Mouse (Mus musculus) forebrain, embryonic 16.5 days (tissue): ENCODE measurements around the gene Gm43951. TPM values are rescaled to one million over a fixed set of nuclear protein-coding genes. Genes with fewer than 3 reads are reported as not detected.
"Not testable (repeated sequence)": the region's sequence is repeated elsewhere in the genome, so short reads cannot be mapped to it uniquely, and the experiment has no call there.

Experiments
- ATAC-seq: fragments of 200-750 bp; cut with Nextera tagmentation; 2 replicates; pipeline ENCODE4 v1.8.0; 2017; ENCODE audit warnings: mild to moderate bottlenecking, moderate library complexity
- H3K27ac ChIP-seq: fragments of 300-500 bp; sonication (generic); 2 replicates; pipeline ENCODE4 v1.5.1; 2014; ENCODE audit warnings: low read length, control low read depth
- H3K27me3 ChIP-seq: fragments of 300-500 bp; sonication (generic); replicated peaks from 2 replicates; pipeline ENCODE4 v1.6.1; 2014; ENCODE audit warnings: low read length; ENCODE audit not compliant: control insufficient read depth, insufficient read depth
- H3K36me3 ChIP-seq: fragments of 300-500 bp; sonication (generic); 2 replicates; pipeline ENCODE4 v1.6.1; 2014; ENCODE audit not compliant: control insufficient read depth, insufficient read depth
- H3K4me1 ChIP-seq: fragments of 300-500 bp; sonication (generic); replicated peaks from 2 replicates; pipeline ENCODE4 v1.6.1; 2014; ENCODE audit warnings: low read length; ENCODE audit not compliant: control insufficient read depth, insufficient read depth
- H3K4me2 ChIP-seq: fragments of 300-500 bp; sonication (generic); 2 replicates; pipeline ENCODE4 v1.6.1; 2014; ENCODE audit warnings: mild to moderate bottlenecking, low read length, control low read depth
- H3K4me3 ChIP-seq: fragments of 300-500 bp; sonication (generic); replicated peaks from 2 replicates; pipeline ENCODE4 v1.5.1; 2014; ENCODE audit warnings: mild to moderate bottlenecking, low read length, control low read depth
- H3K9ac ChIP-seq: fragments of 300-500 bp; sonication (generic); replicated peaks from 2 replicates; pipeline ENCODE4 v1.6.1; 2014; ENCODE audit warnings: low read depth, low read length, control low read depth
- H3K9me3 ChIP-seq: fragments of 300-500 bp; sonication (generic); 2 replicates; pipeline ENCODE4 v1.6.1; 2016; ENCODE audit warnings: low read length; ENCODE audit not compliant: control insufficient read depth
- WGBS: fragments of 180-500 bp; shearing (Covaris S2); extraction: QIAGEN DNeasy Blood & Tissue Kit; methylation state at CpG from one replicate; pipeline ENCODE4 v1.1.7; 2014; 5-methylcytosine and 5-hydroxymethylcytosine counted together
- polyA plus RNA-seq: library from polyadenylated mRNA; unstranded; fragments of >200 nt; fragmentation: Nextera tagmentation; extraction: Ambion mirVana; gene quantifications from 2 replicates; pipeline ENCODE4 v1.2.1, GENCODE M21; 2015

Gm43951 gene
- polyA plus RNA-seq, 1 experiment from 2014 or later = 1.6 TPM

- 0 out of 2 replicates have a peak, but pooled peaks have one; percentile 6 for ATAC-seq
- Histone ChIP-seq H3K4me1 (no peaks in the 10 kb centered on the region), H3K9me3 (no peaks in the 10 kb centered on the region), H3K27ac (no peak overlapping the region), H3K4me2 (no peak overlapping the region), H3K27me3 (no peaks in the 10 kb centered on the region), H3K9ac (no peak overlapping the region), H3K4me3 (no peak overlapping the region), H3K36me3 (peaks cover 9% of the 10 kb centered on the region)
- whole genome bisulfite sequencing = 17% methylated on average over 3 of the region's 3 CpGs
These were observed 30.1 kb downstream of the Gm43951 start for GRCm38 (mm10) chr11:72176553-72176952.

GRCm38 (mm10) chr11:72175966-72176365, 30.7 kb downstream of the Gm43951 start:
- Histone ChIP-seq H3K4me3 (no peak overlapping the region), H3K9ac (no peak overlapping the region), H3K27ac (no peak overlapping the region), H3K36me3 (peaks cover 9% of the 10 kb centered on the region), H3K4me1 (no peaks in the 10 kb centered on the region), H3K9me3 (no peaks in the 10 kb centered on the region), H3K27me3 (no peaks in the 10 kb centered on the region), H3K4me2 (no peak overlapping the region)
- 40% methylated on average over 5 of the region's 5 CpGs for WGBS
- peak; percentile 43; the same call in 1 of the 2 replicates for ATAC-seq

DNA sequence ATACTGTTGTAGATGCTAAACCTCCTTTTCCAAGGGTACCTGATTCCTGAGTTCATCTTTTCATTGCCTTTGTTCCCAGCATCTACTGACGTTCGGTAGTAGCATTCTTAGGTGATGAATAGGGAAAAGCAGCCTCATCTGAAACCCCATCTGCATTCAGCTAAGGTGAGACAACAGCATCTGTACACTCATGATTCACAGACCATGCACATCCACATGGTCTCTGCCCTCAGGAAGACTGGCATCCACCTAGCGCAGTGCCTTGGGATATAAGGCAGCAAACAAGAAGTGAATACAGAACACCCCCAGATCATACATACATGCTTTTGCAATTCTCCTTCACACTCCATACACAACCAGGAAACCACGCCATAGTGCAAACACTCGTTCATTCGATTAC, 31.9 kb downstream of the Gm43951 start:
- Histone ChIP-seq H3K36me3 (peaks cover 9% of the 10 kb centered on the region), H3K9me3 (no peaks in the 10 kb centered on the region), H3K4me3 (no peak overlapping the region), H3K4me2 (no peak overlapping the region), H3K4me1 (no peaks in the 10 kb centered on the region), H3K27ac (no peak overlapping the region), H3K27me3 (no peaks in the 10 kb centered on the region), H3K9ac (no peak overlapping the region)
- ATAC-seq = no peak
- WGBS = 92% methylated on average over 6 of the region's 6 CpGs

GRCm38 (mm10) chr11:72173506-72173905, 33.1 kb downstream of the Gm43951 start:
- Histone ChIP-seq H3K4me3 (no peak overlapping the region), H3K36me3 (peaks cover 11% of the 10 kb centered on the region), H3K9me3 (no peaks in the 10 kb centered on the region), H3K9ac (no peak overlapping the region), H3K27ac (no peak overlapping the region), H3K4me2 (no peak overlapping the region), H3K4me1 (no peaks in the 10 kb centered on the region), H3K27me3 (no peaks in the 10 kb centered on the region)
- ATAC-seq = no peak
- 96% methylated on average over 5 of the region's 5 CpGs for WGBS

GRCm38 (mm10) chr11:72171906-72172305, 34.7 kb downstream of the Gm43951 start:
- not testable (repeated sequence) for H3K4me3 ChIP-seq, H3K27ac ChIP-seq, H3K27me3 ChIP-seq, H3K4me2 ChIP-seq, H3K9ac ChIP-seq, H3K9me3 ChIP-seq, H3K4me1 ChIP-seq, ATAC-seq
- WGBS = 77% methylated on average over 4 of the region's 4 CpGs
- peaks cover 14% of the 10 kb centered on the region for H3K36me3 ChIP-seq

GRCm38 (mm10) chr11:72169871-72170270, 36.8 kb downstream of the Gm43951 start:
- no peak overlapping the region for H3K9ac ChIP-seq
- H3K4me1 ChIP-seq = no peaks in the 10 kb centered on the region
- no peak overlapping the region for H3K4me2 ChIP-seq
- no peak overlapping the region for H3K27ac ChIP-seq
- no peak overlapping the region for H3K4me3 ChIP-seq
- no peaks in the 10 kb centered on the region for H3K27me3 ChIP-seq
- ATAC-seq = no peak
- H3K36me3 ChIP-seq = peaks cover 27% of the 10 kb centered on the region
- no peaks in the 10 kb centered on the region for H3K9me3 ChIP-seq
- WGBS = 89% methylated on average over 4 of the region's 4 CpGs

DNA sequence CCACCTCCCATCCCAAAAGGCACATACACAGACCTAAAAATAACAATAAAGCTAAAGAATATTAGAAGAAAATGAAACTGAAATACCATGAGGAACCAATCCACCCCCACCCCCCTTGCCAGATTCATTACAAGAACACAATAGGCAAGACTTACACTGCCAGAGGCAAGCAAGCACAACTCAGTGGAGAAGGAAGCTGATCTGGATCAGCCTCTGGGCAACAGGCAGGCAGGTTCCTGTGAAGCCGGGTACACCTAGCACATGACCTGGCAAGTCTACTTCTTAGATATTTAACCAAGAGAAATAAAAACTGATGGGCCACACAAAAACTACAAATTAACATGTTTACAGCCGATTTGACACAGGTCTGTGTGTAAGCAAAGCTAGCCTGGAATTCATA, 43.4 kb downstream of the Gm43951 start:
- Histone ChIP-seq H3K4me2 (no peak overlapping the region), H3K27ac (no peak overlapping the region), H3K9me3 (no peaks in the 10 kb centered on the region), H3K9ac (no peak overlapping the region), H3K4me1 (no peaks in the 10 kb centered on the region), H3K27me3 (no peaks in the 10 kb centered on the region), H3K36me3 (peaks cover 21% of the 10 kb centered on the region), H3K4me3 (no peak overlapping the region)
- WGBS = 99% methylated on average over 2 of the region's 2 CpGs
- ATAC-seq = no peak

DNA sequence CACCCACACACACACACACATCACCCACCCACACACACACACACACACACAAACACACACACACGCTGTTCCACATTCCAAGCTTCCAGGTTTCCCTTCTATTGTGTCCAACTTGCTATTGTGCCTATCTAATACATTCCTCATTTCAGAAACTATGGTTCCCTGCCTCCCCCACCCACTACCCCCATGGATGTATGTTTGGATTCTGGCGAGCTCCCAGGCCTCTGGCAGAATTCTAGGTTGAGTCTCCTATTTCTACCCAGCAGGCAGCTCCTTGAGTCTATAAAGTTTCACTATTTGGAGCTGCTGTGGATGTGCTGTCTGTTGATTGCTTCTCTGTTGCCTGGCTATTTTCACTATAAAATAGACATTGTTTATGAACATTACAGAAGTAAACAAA, 50.0 kb downstream of the Gm43951 start:
- Histone ChIP-seq H3K9ac (no peak overlapping the region), H3K27ac (no peak overlapping the region; the same call in 1 of the 2 replicates), H3K27me3 (no peaks in the 10 kb centered on the region), H3K4me3 (no peak overlapping the region), H3K4me1 (peaks cover 12% of the 10 kb centered on the region), H3K9me3 (no peaks in the 10 kb centered on the region), H3K36me3 (peaks cover 14% of the 10 kb centered on the region), H3K4me2 (no peak overlapping the region)
- no peak for ATAC-seq
- 61% methylated on average over 2 of the region's 2 CpGs for WGBS

DNA sequence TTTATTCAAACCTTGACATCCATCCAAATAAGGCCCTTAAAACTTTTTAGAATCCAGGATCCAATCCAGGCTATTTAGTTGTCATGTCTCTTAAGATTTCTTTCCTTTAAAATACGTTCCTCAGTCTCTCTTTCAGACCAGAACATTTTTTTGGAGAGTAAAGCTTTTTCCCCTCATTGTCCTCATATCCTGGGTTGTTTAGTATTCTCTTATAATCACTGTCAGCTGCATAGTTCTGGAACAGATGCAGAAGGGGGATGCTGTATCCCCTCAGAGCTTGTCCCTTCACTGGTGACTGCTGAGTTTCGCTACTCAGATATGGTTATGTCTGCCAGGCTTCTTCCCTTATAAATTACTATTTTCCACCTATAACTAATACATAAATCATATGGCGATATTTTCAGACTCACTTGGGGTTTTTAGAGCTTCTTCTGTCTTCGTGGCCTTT, 50.6 kb downstream of the Gm43951 start:
- H3K4me2 ChIP-seq = no peak overlapping the region
- no peaks in the 10 kb centered on the region for H3K9me3 ChIP-seq
- peak overlapping the region; percentile 43; the same call in 1 of the 2 replicates for H3K27ac ChIP-seq
- peaks cover 14% of the 10 kb centered on the region for H3K36me3 ChIP-seq
- ATAC-seq = no peak
- no peaks in the 10 kb centered on the region for H3K27me3 ChIP-seq
- no peak overlapping the region for H3K9ac ChIP-seq
- H3K4me1 ChIP-seq = peaks cover 12% of the 10 kb centered on the region
- WGBS = 63% methylated on average over 4 of the region's 4 CpGs
- no peak overlapping the region for H3K4me3 ChIP-seq
